Mouse (Mus musculus): Measurements from ENCODE around the gene Saa2.
A peak's percentile ranks its signal among the peaks of the same experiment; 100 is the strongest.

DNA sequence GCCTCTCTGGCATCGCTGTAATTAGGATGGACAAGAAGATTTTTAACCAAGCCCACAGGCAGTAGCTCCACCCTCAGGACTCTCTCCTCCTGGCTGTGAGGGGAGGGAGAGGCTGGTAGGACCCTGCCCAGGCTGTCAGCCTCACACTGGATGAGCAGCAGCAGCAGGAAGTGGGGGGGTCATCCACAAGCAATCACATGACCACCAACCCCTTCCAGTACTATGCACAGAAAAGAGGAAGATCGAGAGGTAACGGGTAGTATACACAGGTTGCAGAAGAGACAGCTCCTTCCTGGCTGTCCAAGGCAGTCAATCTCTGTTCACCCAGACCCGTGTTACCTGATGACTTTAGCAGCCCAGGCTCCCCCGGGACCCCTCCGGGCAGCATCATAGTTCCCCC is 39.3 kb upstream of the Saa2 start:
- TF ChIP-seq IRF4 (IDR thresholded peaks at IDR 0.05; ENCODE audit: low read depth, low read length) (no peak), CTCF (conservative IDR thresholded peaks at IDR 0.05 in 1 of 2, IDR thresholded peaks at IDR 0.05 in 1 of 2; ENCODE audit: low read depth in 2 of 2, low read length in 2 of 2) (no peak), BHLHE40 (IDR thresholded peaks at IDR 0.05; ENCODE audit: low read depth, low read length) (no peak), EP300 (IDR thresholded peaks at IDR 0.05; ENCODE audit: low read length) (no peak), POLR2A (IDR thresholded peaks at IDR 0.05; ENCODE audit: low read depth, low read length) (0 out of 2 replicates have a peak, but pooled peaks have one; percentile 27), TBP (conservative IDR thresholded peaks at IDR 0.05; ENCODE audit: low read depth, low read length) (no peak), HCFC1 (IDR thresholded peaks at IDR 0.05; ENCODE audit: low read depth, low read length) (no peak), MXI1 (IDR thresholded peaks at IDR 0.05; ENCODE audit: low read depth, low read length) (no peak), MYC (IDR thresholded peaks at IDR 0.05; ENCODE audit: low read depth, low read length) (no peak), JUND (conservative IDR thresholded peaks at IDR 0.05; ENCODE audit: low read depth, low read length) (no peak), RAD21 (IDR thresholded peaks at IDR 0.05; ENCODE audit: low read depth, low read length) (no peak)

Data from CH12.LX (cell line).